Mouse (Mus musculus) lung, embryonic 16.5 days (tissue): ENCODE measurements around the gene Gjc1. TPM values are rescaled to one million over a fixed set of nuclear protein-coding genes. Genes with fewer than 3 reads are reported as not detected.

Source experiments
- ATAC-seq: fragments of 200-750 bp; cut with Nextera tagmentation; 2 replicates; pipeline ENCODE4 v1.8.0; 2017; ENCODE audit warnings: low read depth, mild to moderate bottlenecking, moderate library complexity
- H3K27ac ChIP-seq: fragments of 300-500 bp; sonication (generic); 2 replicates; pipeline ENCODE4 v1.5.1; 2014; ENCODE audit warnings: mild to moderate bottlenecking, control low read depth, low read length
- H3K27me3 ChIP-seq: fragments of 300-500 bp; sonication (generic); 2 replicates; pipeline ENCODE4 v1.6.1; 2014; ENCODE audit warnings: low read depth, low read length, mixed read lengths; ENCODE audit not compliant: control insufficient read depth, insufficient read depth
- H3K36me3 ChIP-seq: fragments of 300-500 bp; sonication (generic); 2 replicates; pipeline ENCODE4 v1.6.1; 2014; ENCODE audit warnings: low read length; ENCODE audit not compliant: control insufficient read depth, insufficient read depth
- H3K4me1 ChIP-seq: fragments of 300-500 bp; sonication (generic); replicated peaks from 2 replicates; pipeline ENCODE4 v1.6.1; 2014; ENCODE audit warnings: low read length, mixed read lengths; ENCODE audit not compliant: control insufficient read depth, insufficient read depth
- H3K4me2 ChIP-seq: fragments of 300-500 bp; sonication (generic); 2 replicates; pipeline ENCODE4 v1.6.1; 2014; ENCODE audit warnings: low read depth, low read length, control low read depth
- H3K4me3 ChIP-seq: fragments of 300-500 bp; sonication (generic); 2 replicates; pipeline ENCODE4 v1.5.1; 2014; ENCODE audit warnings: mild to moderate bottlenecking, low read length, control low read depth
- H3K9ac ChIP-seq: fragments of 300-500 bp; sonication (generic); 2 replicates; pipeline ENCODE4 v1.6.1; 2014; ENCODE audit warnings: low read length, control low read depth
- H3K9me3 ChIP-seq: fragments of 300-500 bp; sonication (generic); 2 replicates; pipeline ENCODE4 v1.6.1; 2016; ENCODE audit warnings: low read length; ENCODE audit not compliant: control insufficient read depth
- WGBS: fragments of 180-500 bp; shearing (Covaris S2); extraction: QIAGEN DNeasy Blood & Tissue Kit; methylation state at CpG from one replicate; pipeline ENCODE4 v1.1.7; 2014; 5-methylcytosine and 5-hydroxymethylcytosine counted together
- polyA plus RNA-seq: library from polyadenylated mRNA; unstranded; fragments of >200 nt; fragmentation: Nextera tagmentation; extraction: Ambion mirVana; gene quantifications from 2 replicates; pipeline ENCODE4 v1.2.1, GENCODE M21; 2015

Gene Gjc1
- polyA plus RNA-seq, 1 experiment from 2014 or later, result 65.7 TPM

- H3K9ac ChIP-seq, result no peak overlapping the region
- no peaks in the 10 kb centered on the region for H3K36me3 ChIP-seq
- ATAC-seq, result no peak
- H3K4me3 ChIP-seq, result no peak overlapping the region
- no peak overlapping the region for H3K27ac ChIP-seq
- WGBS, result 65% methylated on average over 12 of the region's 12 CpGs
- H3K4me1 ChIP-seq, result peaks cover 3% of the 10 kb centered on the region
- H3K27me3 ChIP-seq, result peaks cover 2% of the 10 kb centered on the region; the same call in 1 of the 2 replicates
- H3K9me3 ChIP-seq, result no peaks in the 10 kb centered on the region
- H3K4me2 ChIP-seq, result no peak overlapping the region
Observed at GRCm38 (mm10) chr11:102769993-102770661, 49.4 kb downstream of the Gjc1 start.

GRCm38 (mm10) chr11:102769141-102769540 lies 50.4 kb downstream of the Gjc1 start:
- peaks cover 2% of the 10 kb centered on the region; the same call in 1 of the 2 replicates for H3K27me3 ChIP-seq
- H3K4me2 ChIP-seq, result no peak overlapping the region
- 74% methylated on average over 6 of the region's 6 CpGs for WGBS

GRCm38 (mm10) chr11:102767055-102767670 lies 52.3 kb downstream of the Gjc1 start:
- Histone ChIP-seq H3K27ac (no peak overlapping the region), H3K9ac (no peak overlapping the region), H3K9me3 (no peaks in the 10 kb centered on the region), H3K4me3 (no peak overlapping the region), H3K4me1 (peaks cover under 1% of the 10 kb centered on the region; the same call in 1 of the 2 replicates), H3K36me3 (no peaks in the 10 kb centered on the region), H3K4me2 (no peak overlapping the region), H3K27me3 (peaks cover 8% of the 10 kb centered on the region; the same call in 1 of the 2 replicates)
- ATAC-seq, result no peak
- 60% methylated on average over 6 of the region's 6 CpGs for WGBS

More at GRCm38 (mm10) chr11:102769141-102769540, 50.4 kb downstream of the Gjc1 start:
- Histone ChIP-seq H3K9ac (no peak overlapping the region), H3K27ac (no peak overlapping the region), H3K9me3 (no peaks in the 10 kb centered on the region), H3K36me3 (no peaks in the 10 kb centered on the region), H3K4me3 (no peak overlapping the region), H3K4me1 (no peaks in the 10 kb centered on the region)
- no peak for ATAC-seq

- no peak for ATAC-seq
- Histone ChIP-seq H3K4me1 (peaks cover 8% of the 10 kb centered on the region), H3K27ac (no peak overlapping the region), H3K9ac (no peak overlapping the region), H3K27me3 (peaks cover 17% of the 10 kb centered on the region), H3K9me3 (no peaks in the 10 kb centered on the region), H3K4me2 (no peak overlapping the region), H3K36me3 (no peaks in the 10 kb centered on the region), H3K4me3 (no peak overlapping the region)
- 71% methylated on average over 5 of the region's 5 CpGs for WGBS
Observed at GRCm38 (mm10) chr11:102765416-102765815, 54.1 kb downstream of the Gjc1 start.

- Histone ChIP-seq H3K4me2 (no peak overlapping the region), H3K9ac (no peak overlapping the region), H3K27me3 (peaks cover 21% of the 10 kb centered on the region), H3K4me1 (peaks cover 8% of the 10 kb centered on the region), H3K4me3 (no peak overlapping the region), H3K36me3 (no peaks in the 10 kb centered on the region), H3K9me3 (no peaks in the 10 kb centered on the region), H3K27ac (no peak overlapping the region)
- no peak for ATAC-seq
- 51% methylated on average over 11 of the region's 11 CpGs for WGBS
Observed at GRCm38 (mm10) chr11:102763009-102763767, 56.3 kb downstream of the Gjc1 start.

GRCm38 (mm10) chr11:102762248-102762647 lies 57.3 kb downstream of the Gjc1 start:
- H3K9me3 ChIP-seq, result no peaks in the 10 kb centered on the region
- ATAC-seq, result no peak
- H3K4me3 ChIP-seq, result peak overlapping the region; percentile 60
- no peak overlapping the region for H3K27ac ChIP-seq
- 14% methylated on average over 15 of the region's 15 CpGs for WGBS
- H3K9ac ChIP-seq, result peak overlapping the region; percentile 69
- peaks cover 8% of the 10 kb centered on the region for H3K4me1 ChIP-seq
- peaks cover 21% of the 10 kb centered on the region for H3K27me3 ChIP-seq
- H3K36me3 ChIP-seq, result no peaks in the 10 kb centered on the region
- peak overlapping the region; percentile 100 for H3K4me2 ChIP-seq

- Histone ChIP-seq H3K36me3 (no peaks in the 10 kb centered on the region), H3K4me1 (peaks cover 8% of the 10 kb centered on the region), H3K4me3 (peak within 1 kb of the TSS; percentile 60), H3K9me3 (no peaks in the 10 kb centered on the region), H3K4me2 (peak within 1 kb of the TSS; percentile 100), H3K27ac (no peak within 1 kb of the TSS), H3K9ac (peak within 1 kb of the TSS; percentile 69), H3K27me3 (peaks cover 21% of the 10 kb centered on the region)
- ATAC-seq, result peak; percentile 39; the same call in 1 of the 2 replicates
- under 1% methylated on average over 55 of the region's 76 CpGs for WGBS
Observed at GRCm38 (mm10) chr11:102761309-102762210, 57.9 kb downstream of the Gjc1 start, which contains the start of gene Adam11. Adam11 (plus strand) TSS chr11:102761439.

GRCm38 (mm10) chr11:102760805-102761308 lies 58.6 kb downstream of the Gjc1 start:
- no peaks in the 10 kb centered on the region for H3K36me3 ChIP-seq
- peaks cover 21% of the 10 kb centered on the region for H3K27me3 ChIP-seq
- peak overlapping the region; percentile 60 for H3K4me3 ChIP-seq
- H3K9ac ChIP-seq, result peak overlapping the region; percentile 69; the same call in 1 of the 2 replicates
- H3K4me2 ChIP-seq, result peak overlapping the region; percentile 100
- H3K27ac ChIP-seq, result no peak overlapping the region
- 0 out of 2 replicates have a peak, but pooled peaks have one; percentile 21 for ATAC-seq
- H3K9me3 ChIP-seq, result no peaks in the 10 kb centered on the region
- WGBS, result 22% methylated on average over 6 of the region's 6 CpGs
- peaks cover 8% of the 10 kb centered on the region for H3K4me1 ChIP-seq
